Mouse (Mus musculus) spleen, embryonic (tissue): ENCODE data around the gene Lhx9.

ENCODE experiments used
- CTCF ChIA-PET: fragments of 350-600 bp; sonication (Branson Sonifier 250); formaldehyde crosslinking; loops from one replicate; lab custom pipeline; 2022; lab: Charles Lee

The Lhx9 gene

DNA sequence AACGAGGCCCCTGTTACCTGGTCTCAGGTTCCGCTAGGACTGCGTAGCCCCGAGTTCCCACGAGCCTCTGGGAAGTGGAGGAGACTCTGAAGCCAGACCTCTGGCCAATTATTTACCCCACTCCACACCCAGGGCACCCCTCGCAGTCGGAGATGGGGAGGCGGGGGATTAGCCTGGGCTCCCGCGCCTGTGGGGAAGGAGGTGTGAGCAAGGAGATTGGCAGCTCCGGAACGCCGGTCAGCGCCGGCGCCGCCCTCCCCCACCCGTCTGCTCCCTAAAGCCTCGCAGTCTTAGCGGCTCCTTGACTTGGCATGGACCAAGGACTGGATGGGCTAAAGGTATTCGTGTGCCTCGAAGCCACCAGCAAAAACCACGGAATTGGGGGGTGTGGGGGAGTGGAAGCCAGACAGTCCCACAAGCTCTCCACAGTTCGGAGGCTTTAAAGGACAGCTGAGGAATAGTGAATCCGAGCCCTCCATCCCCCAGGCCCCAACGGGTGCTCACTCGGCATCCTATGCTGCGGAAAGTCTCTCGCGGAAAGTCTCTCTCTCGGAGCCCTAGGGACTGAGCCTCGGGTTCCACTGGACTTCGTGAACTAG is at the start of gene Lhx9:
Lhx9 (minus strand) TSS at position 67 of the 599 bp plus-strand sequence.
- CTCF ChIA-PET = interaction anchor here (0.7 kb wide), 1 partner anchor 9 kb away, joined by 3 read pairs; no protein-coding TSS in a partner anchor

DNA sequence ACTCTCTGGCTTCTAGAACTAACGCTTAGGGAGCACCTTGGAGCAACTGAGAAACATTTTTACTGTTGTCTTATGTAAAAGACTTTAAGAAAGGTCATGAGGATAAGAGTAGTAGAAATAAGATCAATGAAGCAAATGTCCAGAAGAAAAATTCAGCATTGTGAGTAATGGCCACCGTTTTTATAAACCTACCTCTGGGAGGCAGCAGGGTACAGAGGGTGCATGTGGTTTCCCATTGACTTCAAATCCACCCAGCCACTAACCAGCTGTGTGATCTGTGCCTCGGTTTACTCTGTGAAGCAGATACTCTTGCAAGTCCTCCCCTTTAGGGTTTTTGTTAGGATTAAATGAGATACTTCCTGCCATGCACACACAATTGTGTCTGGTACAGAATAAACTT is 47.7 kb upstream of the Lhx9 start:
- CTCF ChIA-PET = no interaction called here

DNA sequence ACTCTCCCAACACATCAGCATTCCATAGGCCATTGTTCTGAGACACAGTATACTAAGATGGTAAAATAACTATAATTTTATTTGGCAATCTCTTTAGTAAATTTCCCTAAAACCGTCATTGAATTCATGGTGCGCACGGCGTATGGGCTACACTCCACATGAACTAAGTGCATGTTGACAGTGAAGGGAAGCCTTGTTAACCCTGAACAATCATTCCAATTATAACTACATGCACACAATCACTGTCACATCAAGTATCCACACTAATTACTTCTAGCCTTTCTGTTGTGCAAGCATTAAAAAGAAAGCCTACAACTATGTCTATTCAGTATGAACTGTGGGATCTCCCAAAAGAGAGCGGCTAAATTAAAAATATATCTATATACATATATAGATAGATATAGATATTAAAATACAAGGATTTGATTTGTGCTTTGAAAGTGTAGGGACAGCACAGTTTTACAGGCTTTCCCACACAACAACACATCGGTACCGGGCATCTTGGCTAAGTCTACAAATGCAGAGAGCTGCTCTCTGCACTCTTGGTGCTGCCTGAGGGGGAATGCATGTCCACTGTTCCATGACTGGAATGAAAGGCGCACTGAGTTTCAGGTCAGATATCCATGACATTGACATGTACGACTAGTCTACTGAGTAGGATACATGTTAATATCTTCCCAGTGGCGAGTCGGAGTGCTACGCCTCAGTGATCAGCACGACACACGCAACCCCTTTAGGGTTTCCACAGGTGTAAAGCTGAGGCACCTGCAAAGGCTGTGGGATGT is 29.3 kb upstream of the Lhx9 start:
- CTCF ChIA-PET = no interaction called here

DNA sequence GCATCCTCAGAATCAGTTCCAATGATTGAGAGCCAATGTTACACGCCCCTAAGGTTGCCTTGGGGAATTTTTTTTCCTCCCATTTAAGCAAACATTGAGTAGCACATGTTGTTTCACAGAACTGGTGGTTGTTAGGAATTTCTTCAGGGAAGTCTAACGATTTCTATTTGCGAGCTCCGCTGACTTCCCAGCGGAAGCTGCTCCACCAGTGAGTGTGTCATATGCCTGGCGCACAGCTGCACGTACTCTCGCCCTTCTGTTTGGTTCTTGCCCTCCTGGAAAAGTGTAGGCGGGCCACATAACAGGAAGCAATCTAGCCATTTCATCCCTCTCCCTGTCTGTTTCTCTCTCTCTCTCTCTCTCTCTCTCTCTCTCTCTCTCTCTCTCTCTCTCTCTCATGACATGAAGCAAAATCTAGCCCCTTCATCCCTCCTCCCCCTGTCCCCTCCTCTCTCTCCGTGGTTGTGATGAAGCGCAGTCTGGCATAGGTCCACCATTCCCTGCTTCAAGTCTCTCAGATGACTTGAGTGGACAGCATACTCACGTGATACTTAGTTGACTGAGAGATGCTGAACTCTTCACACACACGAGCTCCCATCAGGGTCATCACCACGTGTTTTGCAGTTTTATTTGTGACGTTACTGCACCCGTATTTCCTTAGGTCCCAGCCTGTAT is 28.1 kb upstream of the Lhx9 start:
- CTCF ChIA-PET = interaction anchor here (0.6 kb wide), 1 partner anchor 961 kb away, joined by 3 read pairs; no protein-coding TSS in a partner anchor

DNA sequence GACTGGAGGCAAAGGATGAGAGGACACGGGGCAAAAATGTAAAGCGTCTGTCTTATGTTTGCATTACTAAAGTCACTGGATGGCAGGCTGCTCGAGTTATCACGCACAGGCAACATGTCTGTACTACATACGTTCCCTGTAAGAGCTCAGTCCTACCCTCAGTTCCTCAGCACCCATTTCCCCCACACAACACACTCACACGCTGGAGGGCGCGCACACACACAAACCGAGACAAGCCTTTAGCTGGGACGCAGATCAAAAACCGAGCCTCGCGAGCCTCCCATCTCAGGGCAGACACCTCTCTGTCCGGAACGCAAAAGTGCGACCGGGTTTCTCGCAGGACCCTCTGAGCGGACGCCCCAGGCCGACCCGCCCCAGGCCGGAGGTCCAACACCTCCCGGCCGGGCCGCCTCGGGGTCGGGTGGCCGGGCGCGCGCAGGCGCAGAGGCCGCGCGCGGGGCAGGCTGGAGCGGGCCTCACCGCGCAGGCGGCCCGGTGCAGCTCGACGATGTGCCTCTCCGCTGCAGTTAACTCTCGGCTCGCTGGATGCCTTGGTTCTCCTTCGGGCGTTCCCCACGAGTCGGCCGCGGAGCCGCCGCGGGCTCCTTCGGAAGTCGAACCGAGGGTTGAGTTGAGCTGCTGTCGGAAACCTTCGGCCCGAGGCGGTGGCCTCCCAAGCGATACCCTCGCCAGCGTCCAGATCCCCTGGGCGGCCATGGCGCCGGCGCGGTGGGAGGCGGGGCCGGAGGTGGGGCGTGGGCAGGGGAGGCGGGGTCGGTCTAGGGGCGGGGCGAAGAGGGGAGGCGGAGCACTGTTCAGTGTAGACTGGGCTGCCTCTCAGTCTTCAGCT is 7.9 kb upstream of the Lhx9 start, which contains the start of gene 2310009B15Rik:
2310009B15Rik (minus strand) TSS at position 752 of the 850 bp plus-strand sequence.
- CTCF ChIA-PET = interaction anchor here (0.7 kb wide), 1 partner anchor 24 kb away, joined by 3 read pairs; no protein-coding TSS in a partner anchor

DNA sequence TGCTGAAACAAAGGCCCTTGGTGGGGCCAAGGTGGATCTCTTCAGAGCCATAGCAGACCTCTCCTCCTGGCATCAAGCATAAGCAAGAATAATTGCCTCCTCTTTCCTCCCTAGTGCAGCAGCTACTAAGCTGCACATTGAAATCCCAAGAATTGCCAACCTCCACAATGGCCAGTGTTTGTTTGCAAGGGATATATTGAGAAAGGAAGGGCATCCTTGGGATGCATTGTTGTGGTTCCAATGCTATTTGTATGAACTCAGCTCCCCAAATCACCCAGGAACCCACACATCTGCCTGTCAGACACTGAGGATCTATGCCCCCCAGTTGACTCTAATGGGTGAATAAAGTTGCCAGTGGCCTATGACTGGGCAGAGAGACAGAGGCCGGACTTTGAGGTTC is 2.4 kb upstream of the Lhx9 start:
- CTCF ChIA-PET = no interaction called here

DNA sequence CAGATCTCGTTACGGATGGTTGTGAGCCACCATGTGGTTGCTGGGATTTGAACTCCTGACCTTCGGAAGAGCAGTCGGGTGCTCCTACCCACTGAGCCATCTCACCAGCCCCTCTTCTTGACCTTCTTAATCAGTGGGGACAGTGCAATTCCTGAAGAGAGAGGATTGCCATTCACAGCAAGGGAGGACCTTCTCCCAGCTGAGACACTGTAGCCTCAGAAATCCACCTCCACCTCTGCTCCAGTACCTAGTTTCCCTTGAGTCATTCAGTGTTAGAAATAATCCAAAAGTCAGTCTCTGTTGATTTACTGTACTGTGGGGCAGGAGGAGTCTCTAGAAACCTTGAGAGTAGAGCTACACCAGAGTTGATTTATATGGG is 1.8 kb upstream of the Lhx9 start:
- CTCF ChIA-PET = no interaction called here

DNA sequence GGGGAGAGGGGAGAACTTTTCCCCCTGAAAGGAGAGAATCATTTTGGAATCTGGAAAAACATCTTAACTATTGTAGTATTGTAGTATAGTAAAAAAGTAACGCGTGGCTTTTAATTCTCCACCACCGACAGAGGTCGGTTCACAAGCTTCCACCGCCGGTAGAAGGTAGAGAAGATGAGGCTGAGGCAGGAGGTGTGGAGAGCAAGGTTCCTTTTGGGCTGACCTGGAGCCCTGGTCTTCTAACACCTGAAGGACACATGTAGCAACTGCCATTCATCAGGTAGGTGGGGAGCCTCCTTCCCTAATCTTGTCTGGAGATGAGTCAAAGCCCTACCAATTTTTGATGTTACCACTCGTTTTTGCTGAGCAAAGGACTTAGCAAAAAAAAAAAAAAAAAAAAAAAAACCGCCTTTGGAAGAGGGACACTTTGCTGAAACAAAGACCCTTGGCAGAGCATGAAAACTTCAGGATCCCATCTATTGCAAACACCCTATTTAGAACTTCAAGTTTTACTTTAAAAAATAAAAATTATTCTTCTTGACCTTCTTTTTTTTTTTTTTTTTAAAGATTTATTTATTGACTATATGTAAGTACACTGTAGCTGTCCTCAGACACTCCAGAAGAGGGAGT is 1.3 kb upstream of the Lhx9 start:
- CTCF ChIA-PET = interaction anchor here (0.7 kb wide), 1 partner anchor 134 kb away, joined by 11 read pairs; no protein-coding TSS in a partner anchor

DNA sequence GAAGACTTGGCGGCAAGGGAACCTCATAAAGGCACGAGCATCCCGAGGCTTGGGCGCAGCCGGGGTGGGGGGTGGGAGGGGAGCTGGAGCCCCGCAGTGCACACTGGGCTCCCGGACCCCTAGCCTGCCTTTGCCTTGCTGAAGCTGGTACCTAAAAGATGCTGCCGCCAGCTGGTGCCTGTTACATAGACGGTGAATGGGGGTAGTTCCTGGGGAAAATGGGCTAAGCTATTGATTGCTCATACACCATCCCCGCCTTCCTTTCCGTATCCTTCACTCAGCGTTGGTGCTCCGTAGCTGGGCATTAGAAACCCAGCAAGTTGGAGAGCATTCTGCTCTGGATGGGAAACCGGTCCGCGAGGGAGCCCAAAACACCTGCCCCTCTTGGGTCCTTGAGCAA is 351 bp downstream of the Lhx9 start:
- CTCF ChIA-PET = interaction anchor here (0.7 kb wide), 1 partner anchor 8 kb away, joined by 3 read pairs; no protein-coding TSS in a partner anchor

DNA sequence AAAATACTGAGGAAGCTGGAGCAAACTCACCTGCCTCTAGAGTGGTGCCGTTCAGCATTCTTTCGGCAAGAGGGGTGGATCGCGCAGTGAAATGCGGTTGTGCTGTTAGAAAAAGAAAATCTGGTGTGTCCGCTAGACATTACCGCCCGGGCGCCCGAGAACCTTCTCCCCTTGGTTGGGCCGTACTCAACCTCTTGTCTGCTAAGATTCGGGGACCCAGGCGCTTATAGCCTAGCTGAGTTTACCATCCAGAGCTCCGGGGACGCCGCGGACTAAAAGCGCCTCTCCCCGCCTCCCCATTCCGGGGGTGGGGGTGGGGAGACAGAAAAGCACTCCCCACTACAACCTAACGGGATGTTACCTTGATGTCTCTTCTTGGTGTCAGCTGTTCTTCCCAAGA is 1.2 kb downstream of the Lhx9 start:
- CTCF ChIA-PET = no interaction called here

DNA sequence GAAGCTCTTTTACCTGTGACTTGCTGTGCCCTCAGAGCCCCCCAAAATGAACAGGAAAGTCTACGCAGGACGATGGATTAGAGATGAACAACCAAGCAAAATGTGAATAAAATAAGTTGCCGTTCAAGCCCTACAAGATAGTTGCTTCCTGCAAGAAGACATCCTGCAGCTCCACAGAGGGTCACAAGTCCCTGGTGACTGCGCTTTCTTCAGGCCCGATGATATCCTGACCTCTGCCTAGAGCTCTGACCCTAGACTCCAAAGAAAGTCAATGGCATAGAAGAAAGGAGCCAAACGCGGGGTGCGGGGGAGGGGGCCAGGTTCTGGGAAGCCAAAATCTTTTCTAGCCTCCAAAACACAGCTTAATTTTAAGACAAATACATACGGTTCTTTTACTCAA is 1.8 kb downstream of the Lhx9 start:
- CTCF ChIA-PET = no interaction called here

DNA sequence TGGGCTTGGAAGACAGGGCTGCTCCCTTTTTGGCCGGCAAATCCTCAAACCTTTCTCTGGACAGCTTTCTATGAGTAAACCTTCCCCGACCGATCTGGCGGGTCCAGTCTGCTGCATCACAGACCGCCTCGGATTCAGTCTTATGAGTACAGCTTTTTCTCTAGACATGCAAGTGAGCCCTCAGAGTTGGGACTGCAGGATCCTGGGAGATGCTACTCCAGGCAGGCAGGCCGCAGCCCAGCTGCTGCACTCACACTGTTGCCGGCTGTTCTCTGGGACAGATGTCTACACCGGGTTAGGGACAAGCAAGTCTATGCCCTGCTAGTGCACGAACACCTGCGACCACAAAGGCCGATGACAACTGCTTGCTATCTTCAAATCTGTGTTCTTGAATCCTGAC is 2.2 kb downstream of the Lhx9 start:
- CTCF ChIA-PET = interaction anchor here (0.6 kb wide), 2 partner anchors 65 to 310 kb away, joined by 3 to 4 read pairs; no protein-coding TSS in a partner anchor

DNA sequence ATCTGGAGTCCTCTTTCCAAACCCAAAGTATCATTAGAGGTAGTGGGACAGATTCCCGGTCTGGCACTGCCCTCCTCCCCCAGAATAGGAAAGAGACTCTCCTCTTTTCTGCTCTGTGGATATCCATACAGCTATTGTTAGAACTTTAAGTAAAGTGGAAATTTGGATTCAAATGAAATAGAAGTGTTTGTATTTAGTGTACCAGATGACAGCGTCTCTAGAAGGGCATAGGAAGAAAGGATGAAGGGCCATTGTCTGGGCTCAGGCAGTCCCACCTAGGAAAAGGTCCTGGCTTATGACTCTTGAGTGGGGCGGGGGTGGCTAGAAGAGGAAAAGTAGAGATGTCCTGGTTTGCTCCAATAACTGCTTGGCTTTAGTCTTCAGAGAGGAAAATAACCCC is 2.9 kb downstream of the Lhx9 start:
- CTCF ChIA-PET = interaction anchor here (0.6 to 0.7 kb wide), 4 partner anchors 66 to 310 kb away, joined by 3 to 4 read pairs (median 3); no protein-coding TSS in a partner anchor

DNA sequence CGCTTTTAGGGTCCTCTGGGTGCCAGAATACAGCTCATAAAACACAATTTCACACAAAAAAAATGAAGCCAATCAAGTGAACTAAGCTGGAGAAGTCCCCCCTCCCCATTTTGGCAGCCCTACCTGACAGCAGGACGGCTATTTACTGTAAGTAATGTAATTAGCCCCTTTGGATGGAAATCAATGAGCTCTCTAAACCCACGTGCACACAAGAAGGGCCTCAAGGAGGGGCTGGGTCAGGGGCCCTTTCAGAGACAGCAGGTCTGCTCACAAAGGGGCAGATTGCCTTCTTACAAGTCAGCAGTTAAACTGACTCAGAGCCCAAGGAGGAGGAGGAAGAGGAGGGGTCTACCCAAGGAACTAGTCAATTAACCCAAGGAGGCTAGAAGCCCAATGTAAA is 4.2 kb downstream of the Lhx9 start:
- CTCF ChIA-PET = interaction anchor here (0.6 to 0.9 kb wide), 2 partner anchors 13 to 19 kb away, joined by 4 to 9 read pairs; no protein-coding TSS in a partner anchor

DNA sequence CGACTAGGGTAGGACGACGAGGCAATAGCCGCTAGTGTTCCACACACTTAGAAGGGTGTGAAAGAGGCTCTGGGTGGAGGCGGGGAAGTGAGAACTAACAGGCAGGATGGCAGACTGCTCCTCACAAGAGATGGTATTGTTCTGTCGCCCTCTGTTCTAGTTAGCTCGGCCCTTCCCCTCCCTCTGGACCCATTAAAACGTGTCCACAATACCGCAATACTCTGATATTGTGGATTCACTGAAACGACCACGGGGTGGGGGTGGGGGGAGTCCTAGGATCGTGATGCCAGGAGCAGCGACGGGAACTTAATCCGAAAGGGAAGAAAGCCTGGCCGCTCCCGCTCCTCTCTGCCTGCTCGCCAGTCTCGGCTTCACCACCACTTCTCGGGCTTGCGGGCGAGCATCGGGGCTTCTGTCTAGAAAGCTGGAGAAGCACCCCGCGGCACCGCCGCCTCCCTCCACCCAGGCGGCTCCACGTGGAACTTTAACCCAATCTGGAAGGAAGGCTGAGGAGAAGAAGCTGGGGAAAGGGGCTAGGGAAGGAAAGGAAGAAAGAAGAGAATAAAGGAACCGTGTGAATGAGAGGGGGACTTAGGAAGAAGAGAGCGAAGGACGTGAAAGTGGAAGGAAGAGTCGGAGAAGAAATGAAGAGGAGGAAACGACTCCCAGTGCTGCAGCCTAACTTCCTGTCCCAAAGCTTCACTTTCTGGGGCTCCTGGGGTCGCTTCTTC is 4.9 kb downstream of the Lhx9 start:
- CTCF ChIA-PET = no interaction called here

DNA sequence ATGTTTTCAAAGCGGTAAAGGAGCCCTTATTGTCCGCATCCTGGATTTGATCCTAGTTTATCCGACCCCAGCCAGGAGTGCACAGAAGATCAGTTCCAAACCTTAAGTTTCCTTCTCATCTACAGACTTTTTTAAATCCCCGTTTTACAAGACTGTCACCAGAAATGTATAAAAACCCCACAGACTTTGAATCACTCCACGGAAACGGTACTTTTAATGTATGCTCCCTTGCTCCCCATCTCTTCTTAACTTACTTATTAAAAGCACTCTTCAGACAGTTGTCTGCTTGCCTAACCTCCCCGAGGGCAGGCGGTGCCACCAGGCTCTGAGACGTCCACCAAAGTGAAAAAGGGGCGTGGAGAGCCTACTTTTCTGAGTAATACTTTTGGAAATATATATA is 5.6 kb downstream of the Lhx9 start:
- CTCF ChIA-PET = interaction anchor here (0.7 kb wide), 1 partner anchor 204 kb away, joined by 8 read pairs; no protein-coding TSS in a partner anchor

DNA sequence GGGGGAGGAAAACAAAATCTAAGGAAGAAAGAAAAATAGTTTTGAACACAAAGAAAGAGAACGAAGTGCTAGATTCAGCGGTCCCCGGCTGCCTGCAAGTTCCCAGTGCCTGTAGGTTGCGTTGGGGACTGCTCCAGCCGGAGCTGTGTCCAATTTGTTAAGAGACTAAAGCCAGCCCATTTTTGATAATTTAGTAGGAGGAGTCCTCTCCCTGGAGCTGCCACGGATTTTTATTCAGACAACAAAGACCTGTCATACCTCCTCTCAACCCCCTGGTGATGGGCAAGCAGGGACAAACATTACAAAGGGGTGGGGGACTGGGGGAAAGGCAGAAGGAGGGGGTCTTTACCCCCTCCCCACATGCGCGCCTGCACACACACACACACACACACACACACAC is 6.1 kb downstream of the Lhx9 start:
- CTCF ChIA-PET = interaction anchor here (0.7 kb wide), 2 partner anchors 65 to 205 kb away, joined by 7 to 8 read pairs; no protein-coding TSS in a partner anchor

DNA sequence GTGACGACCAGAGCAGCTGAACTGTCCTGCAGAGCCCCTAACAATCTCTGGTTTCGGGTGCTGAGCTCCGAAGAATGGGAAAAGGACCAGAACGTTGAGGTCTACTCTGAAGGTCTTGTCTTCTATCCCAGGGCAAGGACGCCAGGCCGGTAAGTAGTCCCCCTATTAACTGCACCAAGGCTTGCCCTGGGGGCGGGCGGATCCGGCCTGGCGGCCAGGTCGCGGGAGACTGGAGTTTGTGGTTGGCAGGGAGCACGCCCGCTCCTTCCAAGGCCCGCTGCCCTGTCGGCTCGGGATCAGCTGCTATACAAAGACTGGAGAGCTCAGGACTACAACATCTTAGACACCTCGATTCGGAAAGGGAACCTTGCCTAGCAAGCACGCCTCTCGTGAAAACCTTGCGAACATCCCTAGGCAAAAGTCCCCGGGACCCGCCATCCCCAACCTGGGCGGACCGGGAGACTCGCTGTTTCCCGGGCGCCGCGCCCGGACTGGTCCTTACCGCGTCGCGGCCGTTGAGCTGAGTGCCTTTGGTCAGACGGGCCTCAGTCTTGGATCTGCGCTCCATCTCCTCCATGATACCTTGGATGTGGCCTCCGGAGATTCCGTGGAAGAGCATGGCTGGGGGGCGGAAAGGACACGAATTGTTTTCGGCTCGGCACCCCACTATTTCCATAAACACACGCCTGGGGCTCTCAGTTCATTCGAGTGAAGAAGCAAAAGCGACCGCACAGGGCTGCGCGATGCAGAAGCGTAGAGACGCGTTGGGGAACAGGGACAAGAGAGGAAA is 6.9 kb downstream of the Lhx9 start:
- CTCF ChIA-PET = interaction anchor here (0.7 kb wide), 1 partner anchor 66 kb away, joined by 7 read pairs; no protein-coding TSS in a partner anchor
